ENCODE assay signal across 8 mouse cellular contexts in genomic region chr3:69316391-69317195, GRCm38 (mm10). TPM values are rescaled to one million over a fixed set of nuclear protein-coding genes. Genes with fewer than 3 reads are reported as not detected.
DNase-seq lines count a peak whose midpoint lies in the region; ATAC-seq and TF ChIP-seq lines count a peak whose summit lies in the region.

Gene Ppm1l (plus strand): TSS chr3:69316861.

- peak within 1 kb of the TSS; percentile 81 for H3K4me3 ChIP-seq in forebrain, embryonic 15.5 days
- H3K4me3 ChIP-seq in liver, postnatal 0 days (ENCODE audit: low read depth, low read length) = peak within 1 kb of the TSS; percentile 65
- peak within 1 kb of the TSS; percentile 87 for H3K4me3 ChIP-seq in neural tube, embryonic 13.5 days

- H3K36me3 ChIP-seq in forebrain, embryonic 15.5 days = no peaks in the 10 kb centered on the region
- no peaks in the 10 kb centered on the region for H3K36me3 ChIP-seq in liver, postnatal 0 days (replicated peaks; ENCODE audit: insufficient read depth, low read length)
- H3K36me3 ChIP-seq in neural tube, embryonic 13.5 days = no peaks in the 10 kb centered on the region

- H3K4me2 ChIP-seq in forebrain, embryonic 15.5 days (replicated peaks) = peak within 1 kb of the TSS; percentile 79
- peak within 1 kb of the TSS; percentile 93 for H3K4me2 ChIP-seq in liver, postnatal 0 days (ENCODE audit: low read depth, low read length)
- peak within 1 kb of the TSS; percentile 100 for H3K4me2 ChIP-seq in neural tube, embryonic 13.5 days

- ATAC-seq in forebrain, embryonic 15.5 days (replicated peaks) = peak; percentile 99
- peak; percentile 92 for ATAC-seq in liver, postnatal 0 days
- peak; percentile 98 for ATAC-seq in neural tube, embryonic 13.5 days (ENCODE audit: low read depth)

- under 1% methylated on average over 68 of the region's 80 CpGs for WGBS in forebrain, embryonic 15.5 days
- 1% methylated on average over 53 of the region's 80 CpGs for WGBS in liver, postnatal 0 days (ENCODE audit: insufficient replicate concordance)
- under 1% methylated on average over 68 of the region's 80 CpGs for WGBS in neural tube, embryonic 13.5 days

- no peak for TF ChIP-seq CTCF in liver, postnatal 0 days (IDR thresholded peaks at IDR 0.05; ENCODE audit: low read depth)

- H3K27me3 ChIP-seq in forebrain, embryonic 15.5 days = no peaks in the 10 kb centered on the region
- H3K27me3 ChIP-seq in liver, postnatal 0 days (ENCODE audit: insufficient read depth, low read length) = 0 out of 2 replicates have a peak, but pooled peaks cover 5% of the 10 kb centered on the region
- no peaks in the 10 kb centered on the region for H3K27me3 ChIP-seq in neural tube, embryonic 13.5 days

- H3K9me3 ChIP-seq in forebrain, embryonic 15.5 days = no peaks in the 10 kb centered on the region
- H3K9me3 ChIP-seq in liver, postnatal 0 days (ENCODE audit: low read length) = no peaks in the 10 kb centered on the region
- no peaks in the 10 kb centered on the region for H3K9me3 ChIP-seq in neural tube, embryonic 13.5 days

- peaks cover 28% of the 10 kb centered on the region for H3K4me1 ChIP-seq in forebrain, embryonic 15.5 days
- peaks cover 16% of the 10 kb centered on the region for H3K4me1 ChIP-seq in liver, postnatal 0 days (ENCODE audit: insufficient read depth)
- peaks cover 41% of the 10 kb centered on the region for H3K4me1 ChIP-seq in neural tube, embryonic 13.5 days (replicated peaks)

- TF ChIP-seq EP300 in liver, postnatal 0 days (IDR thresholded peaks at IDR 0.05; ENCODE audit: low read depth) = peak; percentile 45; the same call in 1 of the 2 replicates

- peak within 1 kb of the TSS; percentile 83 for H3K9ac ChIP-seq in forebrain, embryonic 15.5 days (replicated peaks)
- H3K9ac ChIP-seq in liver, postnatal 0 days (replicated peaks) = peak within 1 kb of the TSS; percentile 91
- peak within 1 kb of the TSS; percentile 92 for H3K9ac ChIP-seq in neural tube, embryonic 13.5 days

- intact Hi-C loops in heart, postnatal 25 days (cut with DNase I) = loop anchor here (1.0 to 5.0 kb wide), 3 partner anchors 42 to 406 kb away; partner anchors contain the start of genes Kpna4 and Nmd3

- H3K27ac ChIP-seq in forebrain, embryonic 15.5 days (replicated peaks) = peak within 1 kb of the TSS; percentile 90
- H3K27ac ChIP-seq in liver, postnatal 0 days (ENCODE audit: low read depth) = peak within 1 kb of the TSS; percentile 88
- H3K27ac ChIP-seq in neural tube, embryonic 13.5 days (replicated peaks) = peak within 1 kb of the TSS; percentile 94

- peak; percentile 93 for DNase-seq in ES-CJ7 (ENCODE audit: low read depth, low spot score)
- DNase-seq in cerebellum, adult 11-12 months = peak; percentile 95
- peak; percentile 82 for DNase-seq in heart, postnatal 25 days (ENCODE audit: low spot score)
- DNase-seq in layer of hippocampus, adult 11-12 months (ENCODE audit: low spot score) = peak; percentile 92
- DNase-seq in liver, postnatal 0 days = peak; percentile 98
- peak; percentile 90 for DNase-seq in telencephalon, adult 2 months (ENCODE audit: low read depth, low spot score)

RNA-seq across cellular contexts. Expression of gene Ppm1l, which starts in this region (rescaled TPM):
- polyA plus RNA-seq in forebrain, embryonic 15.5 days (2015; fragmentation: Nextera tagmentation; extraction: Ambion mirVana) = 26.2 and 27.7 TPM in 2 replicates
- total RNA-seq in heart, postnatal 25 days (2021) = 10 to 100 TPM; 23.6 to 24.5 TPM
- polyA plus RNA-seq in liver, postnatal 0 days (2015; fragmentation: Nextera tagmentation; extraction: Ambion mirVana) = 2.4 and 2.8 TPM in 2 replicates
- polyA plus RNA-seq in neural tube, embryonic 13.5 days (2015; fragmentation: Nextera tagmentation; extraction: Ambion mirVana) = 22.1 and 24.9 TPM in 2 replicates

Comparison
In these comparisons a context has a peak if more than half of its experiments do, and no peak if none do; other contexts are left out.
1. Peak in every context shown above with its lines: DNase-seq, ATAC-seq, H3K4me3 ChIP-seq and H3K27ac ChIP-seq.